Mouse (Mus musculus): Measurements from ENCODE around the gene Rhbdl1. TPM values are rescaled to one million over a fixed set of nuclear protein-coding genes. Genes with fewer than 3 reads are reported as not detected.

Rhbdl1 gene
- total RNA-seq, 4 experiments from 2014 or later, result 14.7 to 79.0 (median 33.0) TPM

GRCm38 (mm10) chr17:25839455-25840235 is 2.5 kb upstream of the Rhbdl1 start:
- no peak for DNase-seq

GRCm38 (mm10) chr17:25838904-25839303 is 1.8 kb upstream of the Rhbdl1 start:
- no peak for DNase-seq

GRCm38 (mm10) chr17:25837533-25837932 is 438 bp upstream of the Rhbdl1 start:
- no peak for DNase-seq

GRCm38 (mm10) chr17:25836397-25837075 is 559 bp downstream of the Rhbdl1 start:
- DNase-seq, result peak; percentile 59

GRCm38 (mm10) chr17:25835816-25836215 is 1.3 kb downstream of the Rhbdl1 start:
- no peak for DNase-seq

- no peak for DNase-seq
Observed at GRCm38 (mm10) chr17:25835301-25835700, 1.8 kb downstream of the Rhbdl1 start.

GRCm38 (mm10) chr17:25834595-25835222 is 2.4 kb downstream of the Rhbdl1 start:
- no peak for DNase-seq

- no peak for DNase-seq
Observed at GRCm38 (mm10) chr17:25833961-25834594, 3.0 kb downstream of the Rhbdl1 start.

- DNase-seq, result peak; percentile 96
Observed at GRCm38 (mm10) chr17:25833291-25833663, 3.8 kb downstream of the Rhbdl1 start, which contains the start of gene Stub1. Gene Stub1, minus strand, starts transcription at chr17:25833404.

- peak; percentile 99 for DNase-seq
Observed at GRCm38 (mm10) chr17:25832436-25833290, 4.4 kb downstream of the Rhbdl1 start.

- DNase-seq, result peak; percentile 81
Observed at GRCm38 (mm10) chr17:25831451-25832281, 5.4 kb downstream of the Rhbdl1 start.

GRCm38 (mm10) chr17:25830806-25831431 is 6.2 kb downstream of the Rhbdl1 start:
- DNase-seq, result no peak

- no peak for DNase-seq
Observed at GRCm38 (mm10) chr17:25830200-25830753, 6.8 kb downstream of the Rhbdl1 start.

- no peak for DNase-seq
Observed at GRCm38 (mm10) chr17:25829558-25830017, 7.5 kb downstream of the Rhbdl1 start.

GRCm38 (mm10) chr17:25828712-25829557 is 8.2 kb downstream of the Rhbdl1 start, which contains the start of gene Jmjd8:
Gene Jmjd8, plus strand, starts transcription at chr17:25828867.
- DNase-seq, result peak; percentile 72

- DNase-seq, result no peak
Observed at GRCm38 (mm10) chr17:25828223-25828594, 8.9 kb downstream of the Rhbdl1 start.

GRCm38 (mm10) chr17:25827546-25828222 is 9.4 kb downstream of the Rhbdl1 start:
- no peak for DNase-seq

- no peak for DNase-seq
Observed at GRCm38 (mm10) chr17:25827011-25827410, 10.1 kb downstream of the Rhbdl1 start.

Measured in adrenal gland, adult 8-10 months (tissue).